Mouse (Mus musculus): Measurements from ENCODE around the gene Tmem160. TPM values are rescaled to one million over a fixed set of nuclear protein-coding genes. Genes with fewer than 3 reads are reported as not detected.

The Tmem160 gene
- polyA plus RNA-seq (2015; fragmentation: Nextera tagmentation; extraction: Ambion mirVana): 119 and 130 TPM in 2 replicates

DNA sequence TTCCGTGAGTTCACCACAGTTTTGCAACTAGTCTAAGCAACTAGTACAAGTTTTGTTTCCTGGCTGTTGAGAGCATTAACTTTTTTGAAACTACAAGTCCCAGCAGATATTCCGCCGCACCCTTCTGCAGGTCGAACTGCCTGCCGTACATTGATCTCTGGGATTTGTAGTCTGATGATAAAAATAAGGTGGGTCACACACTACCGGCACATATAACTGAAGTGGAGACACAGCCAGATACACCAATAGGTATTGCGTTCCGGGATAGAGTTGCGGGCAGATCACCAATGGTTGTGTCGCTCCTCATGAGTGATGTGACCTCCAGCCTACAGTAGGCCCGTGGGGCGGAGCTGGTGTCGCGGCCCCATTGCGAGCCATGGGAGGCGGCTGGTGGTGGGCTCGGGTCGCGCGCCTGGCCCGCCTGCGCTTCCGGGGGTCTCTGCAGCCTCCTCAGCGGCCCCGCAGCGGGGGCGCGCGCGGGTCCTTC lies at the start of gene Tmem160:
Tmem160 (plus strand) TSS at position 193 of the 487 bp plus-strand sequence.

GRCm38 (mm10) chr7:16477628-16478027 lies 25.0 kb downstream of the Tmem160 start, which contains the start of gene Npas1:
TSS of gene Npas1 (minus strand) at chr7:16477728.

Other genes with a start within 250 kb of the Tmem160 start
- 7.7 and 8.6 TPM in 2 replicates for gene Dhx34, start 230.7 kb upstream of the Tmem160 start, polyA plus RNA-seq (2015; fragmentation: Nextera tagmentation; extraction: Ambion mirVana)
- gene C5ar2, start 208.6 kb upstream of the Tmem160 start, polyA plus RNA-seq (2015; fragmentation: Nextera tagmentation; extraction: Ambion mirVana): 0.25 and 0.30 TPM in 2 replicates
- gene C5ar1, start 193.2 kb upstream of the Tmem160 start, polyA plus RNA-seq (2015; fragmentation: Nextera tagmentation; extraction: Ambion mirVana): 2.7 and 3.3 TPM in 2 replicates
- 114 and 118 TPM in 2 replicates for gene Inafm1, start 179.2 kb upstream of the Tmem160 start, polyA plus RNA-seq (2015; fragmentation: Nextera tagmentation; extraction: Ambion mirVana)
- gene Ccdc9, start 166.0 kb upstream of the Tmem160 start, polyA plus RNA-seq (2015; fragmentation: Nextera tagmentation; extraction: Ambion mirVana): 17.4 and 19.0 TPM in 2 replicates
- 41.3 and 45.2 TPM in 2 replicates for gene Bbc3, start 144.4 kb upstream of the Tmem160 start, polyA plus RNA-seq (2015; fragmentation: Nextera tagmentation; extraction: Ambion mirVana)
- 183 and 194 TPM in 2 replicates for gene Sae1, start 65.0 kb upstream of the Tmem160 start, polyA plus RNA-seq (2015; fragmentation: Nextera tagmentation; extraction: Ambion mirVana)
- gene Zc3h4, start 51.9 kb upstream of the Tmem160 start, polyA plus RNA-seq (2015; fragmentation: Nextera tagmentation; extraction: Ambion mirVana): 10.8 and 14.1 TPM in 2 replicates
- 6.7 and 7.6 TPM in 2 replicates for gene Npas1, start 24.9 kb downstream of the Tmem160 start, polyA plus RNA-seq (2015; fragmentation: Nextera tagmentation; extraction: Ambion mirVana)
- gene Arhgap35, start 162.2 kb downstream of the Tmem160 start, polyA plus RNA-seq (2015; fragmentation: Nextera tagmentation; extraction: Ambion mirVana): 23.5 and 25.8 TPM in 2 replicates
- 0.25 TPM in 1 of 2 replicates, not detected in the other for gene Ceacam15, start 222.9 kb downstream of the Tmem160 start, polyA plus RNA-seq (2015; fragmentation: Nextera tagmentation; extraction: Ambion mirVana)